Mouse (Mus musculus): ENCODE results near the gene Dmrtb1. TPM values are rescaled to one million over a fixed set of nuclear protein-coding genes. Genes with fewer than 3 reads are reported as not detected.
A peak's percentile ranks its signal among the peaks of the same experiment; 100 is the strongest.

Dmrtb1 gene
- total RNA-seq (2021), result not detected
- long read RNA-seq, experiment 1, result 0 reads
- long read RNA-seq, experiment 2, result 0 reads

- no peak for DNase-seq
Observed at GRCm38 (mm10) chr4:107684130-107684529, at the start of gene Dmrtb1. Gene Dmrtb1 (minus strand): TSS chr4:107684230.

- no peak for DNase-seq
Observed at GRCm38 (mm10) chr4:107733603-107734002, 49.6 kb upstream of the Dmrtb1 start.

GRCm38 (mm10) chr4:107732624-107733023, 48.6 kb upstream of the Dmrtb1 start:
- DNase-seq, result no peak

- no peak for DNase-seq
Observed at GRCm38 (mm10) chr4:107732182-107732581, 48.2 kb upstream of the Dmrtb1 start.

- DNase-seq, result no peak
Observed at GRCm38 (mm10) chr4:107731088-107731465, 47.0 kb upstream of the Dmrtb1 start.

GRCm38 (mm10) chr4:107730391-107731087, 46.5 kb upstream of the Dmrtb1 start:
- DNase-seq, result no peak

- no peak for DNase-seq
Observed at GRCm38 (mm10) chr4:107725432-107725831, 41.4 kb upstream of the Dmrtb1 start.

- DNase-seq, result no peak
Observed at GRCm38 (mm10) chr4:107720043-107720830, 36.2 kb upstream of the Dmrtb1 start.

GRCm38 (mm10) chr4:107719161-107719560, 35.1 kb upstream of the Dmrtb1 start:
- no peak for DNase-seq

- no peak for DNase-seq
Observed at GRCm38 (mm10) chr4:107718720-107719119, 34.7 kb upstream of the Dmrtb1 start.

GRCm38 (mm10) chr4:107717718-107718313, 33.8 kb upstream of the Dmrtb1 start:
- no peak for DNase-seq

- no peak for DNase-seq
Observed at GRCm38 (mm10) chr4:107716754-107717299, 32.8 kb upstream of the Dmrtb1 start.

- DNase-seq, result no peak
Observed at GRCm38 (mm10) chr4:107706884-107707283, 22.9 kb upstream of the Dmrtb1 start.

- DNase-seq, result no peak
Observed at GRCm38 (mm10) chr4:107704185-107704584, 20.2 kb upstream of the Dmrtb1 start.

GRCm38 (mm10) chr4:107701679-107702078, 17.6 kb upstream of the Dmrtb1 start:
- DNase-seq, result no peak

- DNase-seq, result peak in 1 of 2 experiments; percentile 21
Observed at GRCm38 (mm10) chr4:107701116-107701515, 17.1 kb upstream of the Dmrtb1 start.

GRCm38 (mm10) chr4:107699271-107699670, 15.2 kb upstream of the Dmrtb1 start:
- DNase-seq, result no peak

GRCm38 (mm10) chr4:107693816-107694215, 9.8 kb upstream of the Dmrtb1 start:
- no peak for DNase-seq

GRCm38 (mm10) chr4:107688213-107688612, 4.2 kb upstream of the Dmrtb1 start:
- DNase-seq, result no peak

- DNase-seq, result no peak
Observed at GRCm38 (mm10) chr4:107687127-107687526, 3.1 kb upstream of the Dmrtb1 start.

GRCm38 (mm10) chr4:107683006-107683756, 849 bp downstream of the Dmrtb1 start:
- no peak for DNase-seq
